Mouse (Mus musculus): ENCODE results near the gene Naga. TPM values are rescaled to one million over a fixed set of nuclear protein-coding genes. Genes with fewer than 3 reads are reported as not detected.
A peak's percentile ranks its signal among the peaks of the same experiment; 100 is the strongest.
"Not testable (repeated sequence)": the region's sequence is repeated elsewhere in the genome, so short reads cannot be mapped to it uniquely, and the experiment has no call there.

Gene Naga
- total RNA-seq (2021), result 71.5 and 75.4 TPM in 2 replicates
- long read RNA-seq, transcript Naga-201 (10 exons, 1,913 nt), result major isoform, 13 of 31 reads
- long read RNA-seq, partial matches to known transcripts, result 4 of 31 reads
- long read RNA-seq, other reads (novel, unspliced or antisense), result 12 of 31 reads

- peak; percentile 97 for DNase-seq
These were observed at the start of gene Naga, which contains the start of the genes Pheta2 and Smdt1 for GRCm38 (mm10) chr15:82338593-82339112. TSS of gene Naga (minus strand) at chr15:82338925. TSS of gene Pheta2 (plus strand) at chr15:82338942. TSS of gene Smdt1 (plus strand) at chr15:82338959.

DNA sequence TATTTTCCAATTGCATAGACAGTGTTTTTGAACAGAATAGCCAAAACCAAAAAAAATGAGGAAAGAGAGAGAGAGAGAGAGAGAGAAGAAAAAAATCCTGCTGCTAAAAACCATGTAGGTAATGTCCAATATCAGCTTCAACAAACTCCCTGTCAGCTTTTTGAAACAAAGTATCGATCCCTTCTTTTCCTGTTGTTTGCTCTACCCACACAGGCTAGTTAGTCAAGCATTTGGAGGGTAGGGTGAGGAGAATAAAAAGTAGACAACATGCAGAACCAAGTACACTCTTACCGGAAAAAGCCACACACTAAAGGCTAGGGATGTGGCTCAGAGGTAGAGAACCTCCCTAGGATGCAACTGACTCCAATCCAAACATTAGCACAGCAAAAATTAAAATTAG is 47.0 kb upstream of the Naga start:
- no peak for DNase-seq

- no peak for DNase-seq
These were observed 43.7 kb upstream of the Naga start for GRCm38 (mm10) chr15:82382441-82382840.

GRCm38 (mm10) chr15:82380714-82381062 is 42.0 kb upstream of the Naga start:
- DNase-seq, result no peak

DNA sequence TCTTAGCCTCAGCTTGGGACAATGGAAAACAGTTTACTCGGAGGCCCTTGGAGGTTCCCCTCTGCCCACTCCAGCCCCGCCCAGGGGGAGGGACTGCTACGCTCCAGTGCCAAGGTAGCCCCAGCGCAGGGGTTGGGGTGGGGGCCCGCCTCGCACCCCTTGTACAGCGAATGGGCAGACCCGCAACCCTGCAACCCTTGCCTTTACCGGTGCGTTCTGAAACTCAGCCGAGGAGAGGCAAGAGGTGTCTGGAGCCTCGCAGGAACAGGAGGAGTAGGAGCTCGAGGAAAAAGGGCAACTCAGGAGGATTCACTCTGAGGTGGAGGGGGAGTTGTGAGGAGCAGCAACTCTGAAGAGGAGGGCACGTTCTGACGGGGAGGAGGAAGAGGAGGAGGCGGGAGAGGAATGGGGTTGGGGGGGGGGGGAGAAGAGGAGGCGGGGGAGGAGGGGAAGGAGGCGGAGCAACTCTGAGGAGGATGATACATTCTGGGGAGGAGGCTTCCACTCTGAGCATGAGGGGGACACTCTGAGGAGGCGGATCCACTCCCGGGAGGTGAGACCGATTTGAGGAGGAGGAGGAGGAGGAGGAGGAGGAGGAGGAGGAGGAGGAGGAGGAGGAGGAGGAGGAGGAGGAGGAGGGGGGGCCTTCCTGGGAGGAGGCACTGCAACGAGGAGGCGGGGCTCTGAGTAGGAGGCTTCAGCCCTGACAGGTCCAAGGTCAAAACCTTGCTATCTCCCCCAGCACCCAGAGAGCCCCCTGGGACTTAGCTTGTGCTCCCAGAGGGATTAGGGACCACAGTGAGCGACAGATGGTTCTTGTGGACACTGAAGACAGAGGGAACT is 41.4 kb upstream of the Naga start, which contains the start of gene Cyp2d22:
Gene Cyp2d22 (minus strand): TSS at position 390 of the 843 bp plus-strand sequence.
- DNase-seq, result peak; percentile 65

DNA sequence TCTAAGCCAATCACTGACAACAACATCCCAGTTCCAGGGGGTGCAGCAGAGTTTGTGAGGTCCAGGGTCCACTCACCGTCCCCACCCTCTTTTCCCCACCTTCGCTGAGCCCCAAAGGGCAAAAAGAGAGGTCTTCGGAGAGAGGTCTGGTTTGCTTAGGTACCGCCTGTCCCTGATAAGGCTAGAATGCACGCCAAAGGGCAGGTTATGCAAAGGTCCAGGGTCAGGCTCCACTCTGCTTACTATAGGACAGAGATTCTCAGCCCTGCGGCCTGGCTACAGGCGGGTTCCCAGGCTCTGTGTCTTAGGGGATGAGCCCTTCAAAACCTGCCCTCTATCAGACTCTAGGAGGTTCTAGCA is 40.8 kb upstream of the Naga start:
- DNase-seq, result peak; percentile 17

GRCm38 (mm10) chr15:82378261-82379180 is 39.8 kb upstream of the Naga start:
- no peak for DNase-seq

- no peak for DNase-seq
These were observed 39.0 kb upstream of the Naga start for GRCm38 (mm10) chr15:82377701-82378100.

DNA sequence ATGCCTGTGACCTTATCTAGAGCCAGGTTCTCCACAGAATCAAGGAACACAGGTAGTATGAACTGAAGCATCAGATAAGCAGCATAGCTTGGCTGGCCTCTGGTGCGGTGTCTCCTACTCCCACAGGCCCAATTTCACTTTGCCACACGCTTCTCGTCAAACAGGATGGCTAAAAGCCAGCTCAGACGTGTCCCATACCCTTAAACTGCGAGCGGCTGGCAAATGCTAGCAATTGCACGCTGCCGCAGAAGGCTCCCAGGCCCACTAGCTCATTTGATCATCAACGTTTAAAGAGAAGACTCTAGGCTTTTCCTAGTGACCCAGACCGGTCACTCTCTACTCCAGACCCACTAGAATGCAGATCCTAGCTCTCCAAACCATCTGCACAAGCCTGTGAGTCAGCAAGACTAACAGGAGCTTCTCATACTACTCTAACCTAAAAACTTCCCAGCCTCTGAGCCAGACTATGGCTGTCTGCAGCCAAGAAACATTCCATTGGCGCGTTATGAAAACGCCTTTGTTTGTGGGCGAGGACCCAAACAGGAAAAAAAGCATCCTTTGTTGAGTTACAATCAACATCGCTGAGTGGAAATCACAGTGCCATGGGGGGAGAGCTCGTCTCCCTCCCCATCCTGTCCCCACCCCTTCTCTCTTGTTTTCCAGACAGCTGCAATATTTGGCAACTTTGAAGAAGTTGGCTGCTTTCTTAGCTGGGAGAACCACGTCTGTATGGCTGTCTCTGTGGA is 37.8 kb upstream of the Naga start:
- DNase-seq, result no peak

DNA sequence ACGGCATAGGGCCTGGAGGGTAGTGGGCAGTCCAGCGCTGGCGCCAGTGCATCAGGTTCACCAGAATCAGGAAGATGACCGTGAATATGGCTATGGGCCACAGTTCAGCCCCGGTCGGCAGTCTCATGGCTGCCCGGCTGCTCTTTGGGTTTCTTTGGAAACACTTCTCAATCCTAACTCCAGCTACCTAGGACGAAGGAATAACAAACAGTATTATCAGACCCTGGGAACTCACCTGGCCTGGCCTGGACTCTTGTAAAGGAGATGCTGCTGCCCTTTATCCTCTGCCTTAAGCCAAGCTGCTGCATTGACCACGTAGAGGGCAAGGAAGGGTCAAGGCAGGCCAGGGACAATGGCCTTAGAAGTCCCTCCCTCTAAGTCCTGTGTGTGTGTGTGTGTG is 37.1 kb upstream of the Naga start:
- DNase-seq, result no peak

DNA sequence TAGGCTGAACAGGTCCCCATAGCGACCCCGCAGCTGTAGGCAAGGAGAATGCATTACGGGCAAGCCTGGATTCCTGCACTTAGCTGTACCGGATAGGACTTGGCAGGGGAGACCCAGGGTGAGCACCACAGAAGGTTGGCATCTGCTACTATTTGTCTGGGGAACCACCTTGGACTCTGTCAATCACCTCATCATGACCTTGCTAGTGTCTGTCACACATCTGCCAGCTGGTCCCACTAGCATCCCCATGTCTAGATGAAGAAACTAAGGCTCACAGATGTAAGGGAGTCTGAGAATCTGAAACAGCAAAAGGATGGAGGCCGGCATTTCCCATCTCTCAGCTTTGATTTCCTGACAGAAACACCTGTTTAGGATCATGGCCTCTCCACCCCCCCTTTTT is 35.7 kb upstream of the Naga start:
- DNase-seq, result no peak

GRCm38 (mm10) chr15:82372991-82373390 is 34.3 kb upstream of the Naga start:
- DNase-seq, result no peak

DNA sequence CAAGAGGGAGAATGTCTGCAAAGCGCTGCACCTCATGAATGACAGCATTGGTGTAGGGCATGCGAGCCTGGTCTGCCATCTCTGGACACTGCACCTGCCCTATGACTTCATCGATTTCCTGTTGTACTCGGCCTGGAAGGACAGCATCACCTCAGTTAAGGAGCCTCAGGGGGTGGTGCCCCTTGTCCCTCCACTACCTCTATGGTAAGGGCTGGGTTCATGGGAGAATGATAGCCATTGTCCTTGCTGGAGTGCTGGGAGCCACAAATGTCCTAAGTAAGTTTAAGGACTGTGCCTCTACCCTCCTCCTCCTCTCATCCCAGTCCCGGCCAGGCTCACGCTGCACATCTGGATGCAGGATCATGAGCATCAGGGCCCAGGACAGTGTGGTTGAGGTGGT is 33.7 kb upstream of the Naga start:
- DNase-seq, result no peak

GRCm38 (mm10) chr15:82368851-82369250 is 30.1 kb upstream of the Naga start:
- no peak for DNase-seq

DNA sequence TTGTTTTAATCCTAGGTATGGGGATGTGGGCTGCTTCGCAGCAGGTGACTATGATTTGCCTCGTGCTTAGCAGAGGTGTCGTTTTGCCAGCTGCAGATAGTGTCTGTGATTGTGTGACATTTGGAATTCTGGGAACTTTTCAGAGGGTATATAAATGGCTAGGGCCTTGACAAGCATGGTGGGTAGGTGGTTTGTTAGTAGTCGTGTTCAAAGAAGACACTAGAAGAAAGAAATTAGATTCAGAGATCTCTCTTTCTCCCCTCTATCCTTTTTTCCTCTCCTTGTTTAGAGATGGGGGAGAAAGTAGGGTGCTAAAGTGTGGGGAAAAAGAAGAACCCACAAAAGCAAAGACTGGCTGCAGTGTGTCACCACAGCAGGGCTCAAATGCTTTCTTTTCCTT is 29.4 kb upstream of the Naga start:
- no peak for DNase-seq

GRCm38 (mm10) chr15:82364561-82364960 is 25.8 kb upstream of the Naga start:
- not testable (repeated sequence) for DNase-seq

GRCm38 (mm10) chr15:82363801-82364200 is 25.1 kb upstream of the Naga start:
- not testable (repeated sequence) for DNase-seq

DNA sequence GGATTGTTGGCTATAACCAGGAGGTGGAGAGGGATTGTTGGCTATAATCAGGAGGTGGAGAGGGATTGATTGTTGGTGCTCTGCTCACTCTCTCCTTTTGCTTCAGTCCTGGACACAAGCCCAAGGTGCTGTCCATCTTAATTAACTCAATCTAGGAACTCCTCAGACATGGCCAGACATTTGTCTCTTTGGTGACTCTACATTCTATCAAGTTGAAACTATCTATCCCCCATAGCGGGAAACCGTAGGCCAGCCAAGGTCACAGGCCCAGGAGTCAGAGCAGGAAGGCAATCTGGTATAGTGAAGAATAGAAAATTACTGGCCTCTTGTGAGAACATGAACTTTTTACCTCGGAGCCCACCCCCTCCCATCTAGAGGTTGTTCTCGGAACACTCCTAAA is 23.5 kb upstream of the Naga start:
- no peak for DNase-seq

- DNase-seq, result no peak
These were observed 22.8 kb upstream of the Naga start for GRCm38 (mm10) chr15:82361459-82362018.

GRCm38 (mm10) chr15:82358431-82359260 is 19.9 kb upstream of the Naga start:
- no peak for DNase-seq

Data from adrenal gland, postnatal 25 days (tissue).